ENCODE assay signal across 10 mouse cellular contexts in the genomic region with DNA sequence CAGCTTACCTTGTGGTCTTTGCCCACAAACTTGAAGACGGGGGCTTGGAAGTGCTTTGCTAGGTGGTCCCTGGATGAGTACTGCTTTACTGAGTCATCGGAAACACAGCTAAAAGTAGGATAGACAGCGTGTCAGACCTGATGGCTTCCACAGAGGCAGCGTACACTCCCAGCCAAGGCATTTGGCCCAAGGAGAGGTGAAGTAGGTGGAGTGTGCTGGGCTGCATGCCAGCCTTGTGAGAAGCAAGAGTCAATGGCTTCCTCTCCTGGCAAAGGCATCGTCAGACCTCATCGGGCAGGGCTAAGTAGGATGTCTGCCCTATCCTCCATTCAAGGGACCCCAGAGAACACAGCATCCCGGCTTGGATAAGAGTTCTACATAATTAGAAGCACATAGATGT. TPM values are rescaled to one million over a fixed set of nuclear protein-coding genes. Genes with fewer than 3 reads are reported as not detected.
DNase-seq lines count a peak whose midpoint lies in the region; ATAC-seq and TF ChIP-seq lines count a peak whose summit lies in the region.
"Had no signal": no experiment of that assay in that cellular context is flagged by ENCODE, and none has a peak within 500 bp of the region (broad histone marks: within the 10 kb centered on the region; RNA-seq: fewer than 3 reads in every experiment).

No protein-coding gene starts in this region.

- H3K9me3 ChIP-seq in hindbrain, embryonic 10.5 days: no peaks in the 10 kb centered on the region

- DNase-seq in ovary, postnatal 14 days (ENCODE audit: low spot score): peak; percentile 29
- no peak for DNase-seq in ovary, postnatal 10 days (ENCODE audit: low spot score)
- peak; percentile 68 to 70 for DNase-seq in cerebellum, postnatal 36 days
- peak; percentile 70 for DNase-seq in skeletal muscle tissue, adult 2 months (ENCODE audit: low read depth, low spot score)
- no peak for DNase-seq in testis, postnatal 10 days (ENCODE audit: low spot score)
- DNase-seq in hindbrain, embryonic 10.5 days (ENCODE audit: low spot score): no peak
- no peak for DNase-seq in left cerebral cortex, adult 2 months (ENCODE audit: extremely low spot score in 1 of 2, low spot score in 2 of 2)

- peak; percentile 61 to 67; a peak in 2 of 4 replicates for ATAC-seq in hematopoietic stem cell, adult 5-6 weeks (replicated peaks in 1 of 2; ENCODE audit: insufficient read depth in 1 of 2, low FRiP score in 2 of 2, low TSS enrichment in 1 of 2, low read depth in 1 of 2, poor library complexity in 2 of 2, severe bottlenecking in 2 of 2)

- H3K4me1 ChIP-seq in hindbrain, embryonic 10.5 days (replicated peaks): peaks cover 8% of the 10 kb centered on the region; the same call in 1 of the 2 replicates

- intact Hi-C loops in left cerebral cortex, adult 2 months (cut with DNase I): no loop called here

- TF ChIP-seq CTCF in left cerebral cortex, adult 2 months (IDR thresholded peaks at IDR 0.05): no peak

- no peak overlapping the region for H3K4me3 ChIP-seq in hindbrain, embryonic 10.5 days
- H3K4me3 ChIP-seq in left cerebral cortex, adult 2 months: no peak overlapping the region

- WGBS in hindbrain, embryonic 10.5 days: 92% methylated on average over 7 of the region's 7 CpGs

- no peak overlapping the region for H3K27ac ChIP-seq in hindbrain, embryonic 10.5 days
- H3K27ac ChIP-seq in left cerebral cortex, adult 2 months: no peak overlapping the region

- no peaks in the 10 kb centered on the region for H3K27me3 ChIP-seq in hindbrain, embryonic 10.5 days (ENCODE audit: insufficient read depth, poor library complexity, severe bottlenecking)

- H3K36me3 ChIP-seq in hindbrain, embryonic 10.5 days: no peaks in the 10 kb centered on the region

RNA-seq across cellular contexts. Expression of a gene that starts 16.2 kb away (rescaled TPM):
- total RNA-seq in hematopoietic stem cell, adult 5-6 weeks (2017): 0.45 TPM in 1 of 2 replicates, not detected in the other
- polyA plus RNA-seq in hindbrain, embryonic 10.5 days (2016; fragmentation: Nextera tagmentation; extraction: Ambion mirVana): 0.76 and 1.3 TPM in 2 replicates
- under 1 TPM; 0.16 to 0.34 TPM for total RNA-seq in left cerebral cortex, adult 2 months (2021)
- total RNA-seq: MEL had no signal

RNA-seq across cellular contexts. Expression of a gene that starts 21.9 kb away (rescaled TPM):
- total RNA-seq in hematopoietic stem cell, adult 5-6 weeks (2017): not detected in 2 replicates
- polyA plus RNA-seq in hindbrain, embryonic 10.5 days (2016; fragmentation: Nextera tagmentation; extraction: Ambion mirVana): not detected in 2 replicates
- total RNA-seq in left cerebral cortex, adult 2 months (2021): not detected
- total RNA-seq: MEL had no signal
- polyA plus RNA-seq: limb, embryonic 11.5 days had no signal

RNA-seq across cellular contexts. Expression of a gene that starts 29.9 kb away (rescaled TPM):
- total RNA-seq in hematopoietic stem cell, adult 5-6 weeks (2017): 34.6 and 55.0 TPM in 2 replicates
- polyA plus RNA-seq in hindbrain, embryonic 10.5 days (2016; fragmentation: Nextera tagmentation; extraction: Ambion mirVana): 2.4 and 9.9 TPM in 2 replicates
- 10 to 100 TPM; 37.4 to 65.6 TPM for total RNA-seq in left cerebral cortex, adult 2 months (2021)

Comparison
In these comparisons a context has a peak if more than half of its experiments do, and no peak if none do; other contexts are left out.
1. DNase-seq: peak in ovary, postnatal 14 days (single experiment), cerebellum, postnatal 36 days (2 of 2) and skeletal muscle tissue, adult 2 months (single experiment); none in ovary, postnatal 10 days (single experiment), testis, postnatal 10 days (single experiment), hindbrain, embryonic 10.5 days (single experiment) and left cerebral cortex, adult 2 months (0 of 2).